ENCODE assay signal across 23 mouse cellular contexts in genomic region chr4:66515815-66516214, GRCm38 (mm10).
DNase-seq lines count a peak whose midpoint lies in the region; ATAC-seq and TF ChIP-seq lines count a peak whose summit lies in the region.
"Had no signal": no experiment of that assay in that cellular context is flagged by ENCODE, and none has a peak within 500 bp of the region (broad histone marks: within the 10 kb centered on the region; RNA-seq: fewer than 3 reads in every experiment).

No protein-coding gene starts in this region.

- peak; percentile 73 to 77 for DNase-seq in cerebellum, postnatal 10 days
- peak; percentile 66 for DNase-seq in hindbrain, postnatal 0 days (ENCODE audit: low spot score)
- no peak for DNase-seq in hindbrain, embryonic 11.5 days (ENCODE audit: low spot score)
- DNase-seq in brain, adult 2 months (ENCODE audit: low read depth, low spot score): peak; percentile 37
- peak; percentile 34 for DNase-seq in forebrain, postnatal 0 days
- DNase-seq: adrenal gland, postnatal 36 days; heart, postnatal 14 days; kidney, adult 9 months; kidney, postnatal 25 days; retina, postnatal 1 day; thymus, adult 2 months had no signal

- H3K4me1 ChIP-seq in hindbrain, postnatal 0 days (ENCODE audit: insufficient read depth, low read length): no peaks in the 10 kb centered on the region
- no peaks in the 10 kb centered on the region for H3K4me1 ChIP-seq in hindbrain, embryonic 11.5 days (replicated peaks; ENCODE audit: control insufficient read depth, insufficient read depth, low read length)
- 0 out of 2 replicates have a peak, but pooled peaks cover 2% of the 10 kb centered on the region for H3K4me1 ChIP-seq in forebrain, postnatal 0 days (ENCODE audit: insufficient read depth)
- H3K4me1 ChIP-seq in intestine, postnatal 0 days (replicated peaks; ENCODE audit: control insufficient read depth, insufficient read depth, low read length): no peaks in the 10 kb centered on the region
- H3K4me1 ChIP-seq: embryonic facial prominence, embryonic 10.5 days; heart, embryonic 12.5 days; limb, embryonic 15.5 days; liver, embryonic 15.5 days; midbrain, embryonic 12.5 days; stomach, embryonic 15.5 days had no signal

- H3K27ac ChIP-seq in hindbrain, postnatal 0 days: no peak overlapping the region
- H3K27ac ChIP-seq in hindbrain, embryonic 11.5 days (ENCODE audit: low read depth, low read length): no peak overlapping the region
- H3K27ac ChIP-seq in forebrain, postnatal 0 days (ENCODE audit: low read depth, low read length): no peak overlapping the region
- no peak overlapping the region for H3K27ac ChIP-seq in intestine, postnatal 0 days (ENCODE audit: low read depth, low read length)
- H3K27ac ChIP-seq: embryonic facial prominence, embryonic 10.5 days; limb, embryonic 15.5 days; liver, embryonic 15.5 days; midbrain, embryonic 12.5 days; stomach, embryonic 15.5 days had no signal

- ATAC-seq in cerebellum, adult (ENCODE audit: insufficient number of reproducible peaks, low FRiP score, low TSS enrichment): no peak
- peak; percentile 87 for ATAC-seq in hindbrain, postnatal 0 days
- ATAC-seq in hindbrain, embryonic 11.5 days (ENCODE audit: low FRiP score): no peak
- peak; percentile 53 for ATAC-seq in forebrain, postnatal 0 days
- no peak for ATAC-seq in intestine, postnatal 0 days
- ATAC-seq: inflammation-experienced regulatory T-cells, adult 6 months; lung, postnatal 0 days had no signal

- no peak overlapping the region for H3K4me3 ChIP-seq in hindbrain, postnatal 0 days (ENCODE audit: low read length)
- no peak overlapping the region for H3K4me3 ChIP-seq in hindbrain, embryonic 11.5 days (ENCODE audit: low read depth, low read length)
- H3K4me3 ChIP-seq in forebrain, postnatal 0 days (ENCODE audit: low read depth, low read length): no peak overlapping the region
- no peak overlapping the region for H3K4me3 ChIP-seq in intestine, postnatal 0 days (ENCODE audit: low read depth, low read length)
- H3K4me3 ChIP-seq: embryonic facial prominence, embryonic 10.5 days; heart, embryonic 12.5 days; limb, embryonic 15.5 days; liver, embryonic 15.5 days; midbrain, embryonic 12.5 days; myocyte; stomach, embryonic 15.5 days had no signal

- H3K36me3 ChIP-seq in hindbrain, postnatal 0 days (ENCODE audit: insufficient read depth, low read length): no peaks in the 10 kb centered on the region
- H3K36me3 ChIP-seq in hindbrain, embryonic 11.5 days (ENCODE audit: control insufficient read depth, insufficient read depth, low read length): no peaks in the 10 kb centered on the region
- H3K36me3 ChIP-seq in forebrain, postnatal 0 days (ENCODE audit: insufficient read depth): no peaks in the 10 kb centered on the region
- no peaks in the 10 kb centered on the region for H3K36me3 ChIP-seq in intestine, postnatal 0 days (ENCODE audit: control insufficient read depth, insufficient read depth)
- H3K36me3 ChIP-seq: embryonic facial prominence, embryonic 10.5 days; heart, embryonic 12.5 days; limb, embryonic 15.5 days; liver, embryonic 15.5 days; midbrain, embryonic 12.5 days; stomach, embryonic 15.5 days had no signal

- no peak overlapping the region for H3K9ac ChIP-seq in hindbrain, postnatal 0 days (replicated peaks; ENCODE audit: low read length)
- no peak overlapping the region for H3K9ac ChIP-seq in hindbrain, embryonic 11.5 days (ENCODE audit: low read depth, low read length)
- no peak overlapping the region for H3K9ac ChIP-seq in forebrain, postnatal 0 days
- no peak overlapping the region for H3K9ac ChIP-seq in intestine, postnatal 0 days (ENCODE audit: low read depth, low read length)
- H3K9ac ChIP-seq: heart, embryonic 12.5 days; limb, embryonic 15.5 days; liver, embryonic 15.5 days; midbrain, embryonic 12.5 days; stomach, embryonic 15.5 days had no signal

- no peaks in the 10 kb centered on the region for H3K9me3 ChIP-seq in hindbrain, postnatal 0 days (ENCODE audit: low read length)
- no peaks in the 10 kb centered on the region for H3K9me3 ChIP-seq in hindbrain, embryonic 11.5 days (ENCODE audit: control insufficient read depth, low read length)
- H3K9me3 ChIP-seq in forebrain, postnatal 0 days (ENCODE audit: low read length): no peaks in the 10 kb centered on the region
- H3K9me3 ChIP-seq in intestine, postnatal 0 days (ENCODE audit: control insufficient read depth): no peaks in the 10 kb centered on the region
- H3K9me3 ChIP-seq: embryonic facial prominence, embryonic 10.5 days; heart, embryonic 12.5 days; limb, embryonic 15.5 days; liver, embryonic 15.5 days; midbrain, embryonic 12.5 days; stomach, embryonic 15.5 days had no signal

- TF ChIP-seq CTCF in hindbrain, postnatal 0 days (IDR thresholded peaks at IDR 0.05; ENCODE audit: low read depth): no peak
- TF ChIP-seq CTCF in forebrain, postnatal 0 days (IDR thresholded peaks at IDR 0.05; ENCODE audit: low read depth): no peak
- no peak for TF ChIP-seq CTCF in intestine, postnatal 0 days (IDR thresholded peaks at IDR 0.05; ENCODE audit: low read depth)

- H3K27me3 ChIP-seq in hindbrain, postnatal 0 days (ENCODE audit: insufficient read depth, low read length): no peaks in the 10 kb centered on the region
- no peaks in the 10 kb centered on the region for H3K27me3 ChIP-seq in hindbrain, embryonic 11.5 days (ENCODE audit: control insufficient read depth, insufficient read depth, low read length)
- no peaks in the 10 kb centered on the region for H3K27me3 ChIP-seq in forebrain, postnatal 0 days (ENCODE audit: insufficient read depth, low read length)
- H3K27me3 ChIP-seq in intestine, postnatal 0 days (replicated peaks; ENCODE audit: control insufficient read depth, insufficient read depth, low read length): no peaks in the 10 kb centered on the region
- H3K27me3 ChIP-seq: CH12.LX; heart, embryonic 12.5 days; limb, embryonic 15.5 days; liver, embryonic 15.5 days; midbrain, embryonic 12.5 days; stomach, embryonic 15.5 days had no signal

- WGBS in hindbrain, postnatal 0 days: 68% methylated on average over 1 of the region's 1 CpGs
- WGBS in hindbrain, embryonic 11.5 days: 96% methylated on average over 1 of the region's 1 CpGs
- WGBS in forebrain, postnatal 0 days: 44% methylated on average over 1 of the region's 1 CpGs
- WGBS in intestine, postnatal 0 days: 76% methylated on average over 1 of the region's 1 CpGs

- no peak overlapping the region for H3K4me2 ChIP-seq in hindbrain, postnatal 0 days (ENCODE audit: low read depth, low read length)
- H3K4me2 ChIP-seq in hindbrain, embryonic 11.5 days (replicated peaks; ENCODE audit: low read depth, low read length): no peak overlapping the region
- H3K4me2 ChIP-seq in forebrain, postnatal 0 days (ENCODE audit: low read depth): no peak overlapping the region
- no peak overlapping the region for H3K4me2 ChIP-seq in intestine, postnatal 0 days (replicated peaks; ENCODE audit: low read depth)
- H3K4me2 ChIP-seq: heart, embryonic 12.5 days; limb, embryonic 15.5 days; liver, embryonic 15.5 days; midbrain, embryonic 12.5 days; stomach, embryonic 15.5 days had no signal

Comparison
In these comparisons a context has a peak if more than half of its experiments do, and no peak if none do; other contexts are left out.
1. ATAC-seq: peak in hindbrain, postnatal 0 days (single experiment) and forebrain, postnatal 0 days (single experiment); none in cerebellum, adult (single experiment), hindbrain, embryonic 11.5 days (single experiment) and intestine, postnatal 0 days (single experiment).